Mouse (Mus musculus) liver, embryonic 14.5 days (tissue): ENCODE measurements around the gene Epsti1. TPM values are rescaled to one million over a fixed set of nuclear protein-coding genes. Genes with fewer than 3 reads are reported as not detected.

ENCODE experiments used
- ATAC-seq: fragments of 200-750 bp; cut with Nextera tagmentation; 2 replicates; pipeline ENCODE4 v1.8.0; 2017; ENCODE audit warnings: moderate number of reproducible peaks, mild to moderate bottlenecking, moderate library complexity; ENCODE audit not compliant: insufficient read depth
- DNase-seq, 3 experiments: peaks; one replicate each; pipeline ENCODE4 v3.0.0-alpha.2; 2012 to 2013; ENCODE audit warnings: low read depth in 3 of 3, low spot score in 3 of 3
- H3K27ac ChIP-seq: fragments of 300-500 bp; sonication (generic); 2 replicates; pipeline ENCODE4 v1.5.1; 2014; ENCODE audit warnings: moderate library complexity, mild to moderate bottlenecking, control low read depth, inconsistent platforms
- H3K27me3 ChIP-seq: fragments of 300-500 bp; sonication (generic); 2 replicates; pipeline ENCODE4 v1.6.1; 2014; ENCODE audit warnings: mild to moderate bottlenecking, low read length, moderate library complexity; ENCODE audit not compliant: control insufficient read depth, insufficient read depth
- H3K36me3 ChIP-seq: fragments of 300-500 bp; sonication (generic); replicated peaks from 2 replicates; pipeline ENCODE4 v1.6.1; 2014; ENCODE audit warnings: low read depth; ENCODE audit not compliant: control insufficient read depth, insufficient read depth
- H3K4me1 ChIP-seq, 2 experiments: fragments of 200-500 bp in 1 of 2; fragments of 300-500 bp in 1 of 2; sonication (generic) in 1 of 2; replicated peaks; 2 replicates each; pipeline ENCODE4 v1.6.1; 2012 to 2014; ENCODE audit warnings: antibody characterized with exemption in 1 of 2, inconsistent platforms in 1 of 2, low read length in 1 of 2; ENCODE audit not compliant: control insufficient read depth in 2 of 2, insufficient read depth in 2 of 2
- H3K4me2 ChIP-seq: fragments of 300-500 bp; sonication (generic); 2 replicates; pipeline ENCODE4 v1.6.1; 2014; ENCODE audit warnings: low read depth, mild to moderate bottlenecking, control low read depth, moderate library complexity
- H3K4me3 ChIP-seq, 2 experiments: fragments of 200-500 bp in 1 of 2; fragments of 300-500 bp in 1 of 2; sonication (generic) in 1 of 2; 2 replicates each; pipeline ENCODE4 v1.5.1; 2012 to 2014; ENCODE audit warnings: low read depth in 2 of 2, low read length in 2 of 2, mild to moderate bottlenecking in 2 of 2, control low read depth in 1 of 2, inconsistent platforms in 1 of 2, moderate library complexity in 1 of 2; ENCODE audit not compliant: insufficient read depth in 1 of 2
- H3K9ac ChIP-seq: fragments of 300-500 bp; sonication (generic); replicated peaks from 2 replicates; pipeline ENCODE4 v1.6.1; 2014; ENCODE audit warnings: mild to moderate bottlenecking, control low read depth, moderate library complexity
- H3K9me3 ChIP-seq: fragments of 300-500 bp; sonication (generic); 2 replicates; pipeline ENCODE4 v1.6.1; 2016; ENCODE audit warnings: low read length, mixed read lengths; ENCODE audit not compliant: control insufficient read depth
- CTCF ChIP-seq: IDR thresholded peaks from 2 replicates; pipeline ENCODE4 v1.5.1; 2016; ENCODE audit warnings: antibody characterized with exemption, low read depth, control low read depth
- EP300 ChIP-seq: IDR thresholded peaks from 2 replicates; pipeline ENCODE4 v1.6.1; 2016; ENCODE audit warnings: antibody characterized with exemption, low read depth
- WGBS: fragments of 180-500 bp; shearing (Covaris S2); extraction: QIAGEN DNeasy Blood & Tissue Kit; methylation state at CpG from one replicate; pipeline ENCODE4 v1.1.7; 2014; ENCODE audit not compliant: insufficient replicate concordance; 5-methylcytosine and 5-hydroxymethylcytosine counted together
- polyA plus RNA-seq, 2 experiments: library from polyadenylated mRNA; depleted of rRNA in 1 of 2; stranded (reverse) in 1 of 2; unstranded in 1 of 2; fragments of >200 nt; fragmentation: Nextera tagmentation in 1 of 2; extraction: Ambion mirVana in 1 of 2; gene quantifications; 2 replicates each; pipeline versions ENCODE4 v1.2.1 to v1.2.3; 2012 to 2014

The Epsti1 gene
- polyA plus RNA-seq, 2 experiments: 1.0 to 1.1 TPM

DNA sequence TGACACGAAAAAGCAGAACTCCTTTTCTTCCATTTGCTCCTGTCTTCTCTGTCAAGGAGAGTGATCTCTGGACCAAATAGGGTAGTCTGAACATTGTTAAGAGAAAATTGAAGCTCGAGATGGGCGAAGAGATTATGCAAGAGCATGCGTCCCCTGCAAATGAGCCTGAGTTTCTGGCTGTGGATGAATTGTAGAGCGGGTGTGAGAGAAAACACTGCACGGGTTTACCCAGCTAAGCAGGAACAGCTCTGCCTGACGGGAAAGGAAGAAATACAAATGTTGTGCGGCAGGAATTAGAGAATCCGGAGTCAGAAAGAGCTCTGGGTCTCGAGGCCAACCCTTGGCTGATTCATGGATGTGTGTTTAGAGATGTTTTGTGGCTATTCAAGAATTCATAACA lies 107.8 kb downstream of the Epsti1 start:
- no peaks in the 10 kb centered on the region for H3K9me3 ChIP-seq
- H3K4me3 ChIP-seq: no peak overlapping the region
- DNase-seq (no peak), ATAC-seq (no peak)
- H3K36me3 ChIP-seq: no peaks in the 10 kb centered on the region
- H3K9ac ChIP-seq: no peak overlapping the region
- WGBS: 42% methylated on average over 10 of the region's 10 CpGs
- no peaks in the 10 kb centered on the region for H3K4me1 ChIP-seq
- H3K4me2 ChIP-seq: no peak overlapping the region
- no peaks in the 10 kb centered on the region for H3K27me3 ChIP-seq
- no peak overlapping the region for H3K27ac ChIP-seq
- no peak for TF ChIP-seq EP300
- TF ChIP-seq CTCF: no peak

- 63% methylated on average over 7 of the region's 7 CpGs for WGBS
- DNase-seq: no peak
- TF ChIP-seq EP300: no peak
- TF ChIP-seq CTCF: no peak
- Histone ChIP-seq H3K27me3 (no peaks in the 10 kb centered on the region), H3K4me1 (no peaks in the 10 kb centered on the region), H3K4me3 (no peak overlapping the region), H3K27ac (no peak overlapping the region), H3K36me3 (no peaks in the 10 kb centered on the region), H3K9ac (no peak overlapping the region), H3K9me3 (no peaks in the 10 kb centered on the region), H3K4me2 (no peak overlapping the region)
- no peak for ATAC-seq
Observed at GRCm38 (mm10) chr14:78015540-78016321, 111.7 kb downstream of the Epsti1 start.

GRCm38 (mm10) chr14:78016398-78016797 lies 112.4 kb downstream of the Epsti1 start:
- no peaks in the 10 kb centered on the region for H3K9me3 ChIP-seq
- H3K4me2 ChIP-seq: no peak overlapping the region
- no peaks in the 10 kb centered on the region for H3K27me3 ChIP-seq
- DNase-seq: no peak
- no peak overlapping the region for H3K4me3 ChIP-seq
- no peaks in the 10 kb centered on the region for H3K4me1 ChIP-seq
- 57% methylated on average over 4 of the region's 4 CpGs for WGBS
- H3K36me3 ChIP-seq: no peaks in the 10 kb centered on the region
- H3K9ac ChIP-seq: no peak overlapping the region
- H3K27ac ChIP-seq: no peak overlapping the region
- TF ChIP-seq EP300 (no peak), CTCF (no peak)
- ATAC-seq: no peak

DNA sequence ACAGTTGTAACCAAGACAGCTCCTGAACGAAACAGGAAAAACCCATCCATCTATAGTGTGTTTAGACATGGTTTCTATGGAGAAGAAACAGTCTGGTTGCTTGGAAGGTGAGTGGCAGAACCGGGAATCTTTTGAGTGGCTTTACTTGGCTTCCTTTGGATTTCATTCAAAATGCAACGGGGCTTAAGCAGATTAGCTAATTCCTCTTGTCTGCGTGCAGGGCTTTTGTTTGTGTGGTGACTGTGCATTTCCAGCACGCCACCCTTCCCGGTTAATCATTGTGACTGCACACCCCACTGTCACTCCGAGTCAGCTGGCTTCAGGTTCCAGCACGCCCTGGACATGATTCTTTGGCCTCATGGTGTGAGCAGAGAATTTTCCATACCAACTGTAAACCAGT lies 115.9 kb downstream of the Epsti1 start:
- Histone ChIP-seq H3K9me3 (no peaks in the 10 kb centered on the region), H3K27ac (no peak overlapping the region), H3K36me3 (no peaks in the 10 kb centered on the region), H3K4me3 (no peak overlapping the region), H3K27me3 (no peaks in the 10 kb centered on the region), H3K9ac (no peak overlapping the region), H3K4me2 (no peak overlapping the region), H3K4me1 (no peaks in the 10 kb centered on the region)
- DNase-seq: no peak
- TF ChIP-seq CTCF: no peak
- TF ChIP-seq EP300: no peak
- 50% methylated on average over 8 of the region's 8 CpGs for WGBS
- no peak for ATAC-seq

DNA sequence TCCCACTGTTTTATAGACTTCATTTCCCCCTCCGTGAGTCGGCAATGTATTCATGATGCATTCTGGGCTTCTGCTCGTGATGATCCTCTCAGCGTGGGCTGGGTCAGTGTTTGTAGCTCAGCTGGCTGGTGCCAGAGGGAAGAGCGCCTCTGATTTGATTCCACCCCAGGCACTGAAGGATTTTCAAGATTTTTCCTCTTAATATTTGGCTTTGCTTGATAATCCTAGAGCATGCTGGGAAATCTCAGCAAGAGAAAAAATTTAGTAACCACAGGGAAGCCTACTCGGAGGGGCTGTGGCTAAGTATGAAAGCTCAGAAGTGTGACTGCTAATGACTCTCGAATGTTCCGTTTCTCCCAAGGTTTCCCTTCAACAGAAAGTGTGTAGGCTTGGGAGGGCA lies 134.8 kb downstream of the Epsti1 start:
- H3K4me1 ChIP-seq: no peaks in the 10 kb centered on the region
- 71% methylated on average over 8 of the region's 8 CpGs for WGBS
- H3K4me2 ChIP-seq: no peak overlapping the region
- TF ChIP-seq CTCF: no peak
- no peak for TF ChIP-seq EP300
- no peak for ATAC-seq
- H3K27me3 ChIP-seq: no peaks in the 10 kb centered on the region
- H3K36me3 ChIP-seq: no peaks in the 10 kb centered on the region
- DNase-seq: no peak
- H3K4me3 ChIP-seq: no peak overlapping the region
- H3K9me3 ChIP-seq: no peaks in the 10 kb centered on the region
- H3K27ac ChIP-seq: no peak overlapping the region
- H3K9ac ChIP-seq: no peak overlapping the region
